Mouse (Mus musculus) ES-Bruce4 (cell line): ENCODE data around the gene Hist3h2ba. TPM values are rescaled to one million over a fixed set of nuclear protein-coding genes. Genes with fewer than 3 reads are reported as not detected.

ENCODE experiments used
- H3K27ac ChIP-seq: 2 replicates; pipeline ENCODE4 v1.5.1; 2012; ENCODE audit warnings: low read length, inconsistent platforms; ENCODE audit not compliant: insufficient read depth
- H3K27me3 ChIP-seq: 2 replicates; pipeline ENCODE4 v1.6.1; 2012; ENCODE audit warnings: mild to moderate bottlenecking, low read length, inconsistent platforms; ENCODE audit not compliant: control insufficient read depth, poor library complexity, insufficient read depth, severe bottlenecking
- H3K36me3 ChIP-seq: 2 replicates; pipeline ENCODE4 v1.6.1; 2012; ENCODE audit warnings: inconsistent platforms, mild to moderate bottlenecking, low read length, moderate library complexity; ENCODE audit not compliant: control insufficient read depth, poor library complexity, insufficient read depth, severe bottlenecking
- H3K4me1 ChIP-seq: one replicate; pipeline ENCODE4 v1.8.1; 2011; ENCODE audit warnings: low read length; ENCODE audit not compliant: control insufficient read depth, insufficient read depth
- H3K4me3 ChIP-seq: 2 replicates; pipeline ENCODE4 v1.5.1; 2011; ENCODE audit warnings: low read depth, mild to moderate bottlenecking, low read length
- H3K9ac ChIP-seq: 2 replicates; pipeline ENCODE4 v1.6.1; 2012; ENCODE audit warnings: low read depth, mild to moderate bottlenecking, inconsistent platforms; ENCODE audit not compliant: poor library complexity, severe bottlenecking
- H3K9me3 ChIP-seq: replicated peaks from 2 replicates; pipeline ENCODE4 v1.6.1; 2012; ENCODE audit warnings: mild to moderate bottlenecking, low read length, inconsistent platforms; ENCODE audit not compliant: control insufficient read depth, poor library complexity, insufficient read depth, severe bottlenecking
- CTCF ChIP-seq: IDR thresholded peaks from one replicate; pipeline ENCODE4 v1.8.1; 2011; ENCODE audit warnings: low read depth, low read length
- EP300 ChIP-seq: IDR thresholded peaks from 2 replicates; pipeline ENCODE4 v1.6.1; 2011; ENCODE audit warnings: low read depth, low read length; ENCODE audit not compliant: insufficient read depth
- POLR2A ChIP-seq: IDR thresholded peaks from one replicate; pipeline ENCODE4 v1.8.1; 2011; ENCODE audit warnings: low read length; ENCODE audit not compliant: insufficient read depth
- polyA plus RNA-seq: library from polyadenylated mRNA; stranded (reverse); fragments of >200 nt; gene quantifications from 2 replicates; pipeline ENCODE4 v1.2.4, GENCODE M21; 2011; ENCODE audit warnings: low read depth; ENCODE audit not compliant: missing spikeins, insufficient read depth, insufficient read length

Hist3h2ba gene
- polyA plus RNA-seq, 1 experiment: 8.0 TPM

- no peak overlapping the region for H3K4me3 ChIP-seq
- H3K27me3 ChIP-seq: no peaks in the 10 kb centered on the region
- no peak overlapping the region for H3K9ac ChIP-seq
- peaks cover 2% of the 10 kb centered on the region for H3K4me1 ChIP-seq
- no peaks in the 10 kb centered on the region for H3K9me3 ChIP-seq
- 0 out of 2 replicates have a peak, but pooled peaks cover 2% of the 10 kb centered on the region for H3K36me3 ChIP-seq
- no peak for TF ChIP-seq POLR2A
- TF ChIP-seq EP300: no peak
- TF ChIP-seq CTCF: no peak
- H3K27ac ChIP-seq: no peak overlapping the region
Observed at GRCm38 (mm10) chr11:58927053-58927452, 21.7 kb upstream of the Hist3h2ba start.

GRCm38 (mm10) chr11:58927790-58928651, 20.7 kb upstream of the Hist3h2ba start:
- Histone ChIP-seq H3K27me3 (no peaks in the 10 kb centered on the region), H3K9me3 (no peaks in the 10 kb centered on the region), H3K4me3 (no peak overlapping the region), H3K36me3 (0 out of 2 replicates have a peak, but pooled peaks cover 6% of the 10 kb centered on the region), H3K4me1 (peaks cover 2% of the 10 kb centered on the region), H3K9ac (no peak overlapping the region), H3K27ac (no peak overlapping the region)
- TF ChIP-seq CTCF (peak; percentile 73), POLR2A (no peak)

GRCm38 (mm10) chr11:58929055-58929454, 19.7 kb upstream of the Hist3h2ba start:
- TF ChIP-seq EP300 (no peak), CTCF (no peak), POLR2A (no peak)
- Histone ChIP-seq H3K9ac (no peak overlapping the region), H3K9me3 (no peaks in the 10 kb centered on the region), H3K4me1 (peaks cover 2% of the 10 kb centered on the region), H3K36me3 (peaks cover 14% of the 10 kb centered on the region), H3K4me3 (no peak overlapping the region), H3K27me3 (no peaks in the 10 kb centered on the region), H3K27ac (no peak overlapping the region)

GRCm38 (mm10) chr11:58929641-58930040, 19.1 kb upstream of the Hist3h2ba start:
- H3K27me3 ChIP-seq: no peaks in the 10 kb centered on the region

GRCm38 (mm10) chr11:58930254-58930653, 18.5 kb upstream of the Hist3h2ba start:
- H3K4me3 ChIP-seq: no peak overlapping the region
- peaks cover 2% of the 10 kb centered on the region for H3K4me1 ChIP-seq

More at GRCm38 (mm10) chr11:58929641-58930040, 19.1 kb upstream of the Hist3h2ba start:
- peaks cover 20% of the 10 kb centered on the region for H3K36me3 ChIP-seq
- H3K27ac ChIP-seq: no peak overlapping the region
- H3K4me3 ChIP-seq: no peak overlapping the region
- H3K9me3 ChIP-seq: no peaks in the 10 kb centered on the region
- TF ChIP-seq EP300: no peak
- TF ChIP-seq CTCF: no peak
- TF ChIP-seq POLR2A: no peak
- no peak overlapping the region for H3K9ac ChIP-seq
- peaks cover 2% of the 10 kb centered on the region for H3K4me1 ChIP-seq

GRCm38 (mm10) chr11:58931576-58931975, 17.1 kb upstream of the Hist3h2ba start:
- Histone ChIP-seq H3K36me3 (peaks cover 28% of the 10 kb centered on the region), H3K27ac (no peak overlapping the region), H3K9me3 (no peaks in the 10 kb centered on the region), H3K4me1 (peaks cover 2% of the 10 kb centered on the region), H3K4me3 (no peak overlapping the region), H3K27me3 (no peaks in the 10 kb centered on the region), H3K9ac (no peak overlapping the region)
- TF ChIP-seq CTCF (no peak), POLR2A (no peak), EP300 (no peak)

More at GRCm38 (mm10) chr11:58930254-58930653, 18.5 kb upstream of the Hist3h2ba start:
- peaks cover 20% of the 10 kb centered on the region for H3K36me3 ChIP-seq
- no peaks in the 10 kb centered on the region for H3K9me3 ChIP-seq
- TF ChIP-seq POLR2A (no peak), EP300 (no peak), CTCF (no peak)
- no peak overlapping the region for H3K9ac ChIP-seq
- H3K27me3 ChIP-seq: no peaks in the 10 kb centered on the region
- no peak overlapping the region for H3K27ac ChIP-seq
